Mouse (Mus musculus) heart, adult 2 months (tissue): ENCODE data around the gene Abhd5.

Experiments used
- EP300 ChIP-seq: fragments of 200-500 bp; IDR thresholded peaks from 2 replicates; pipeline ENCODE4 v1.6.1; 2011; ENCODE audit warnings: low read depth, low read length, control low read depth; ENCODE audit not compliant: insufficient read depth
- POLR2A ChIP-seq: fragments of 200-500 bp; IDR thresholded peaks from 2 replicates; pipeline ENCODE4 v1.6.1; 2011; ENCODE audit warnings: mild to moderate bottlenecking, low read depth, low read length, control low read depth; ENCODE audit not compliant: insufficient read depth

- TF ChIP-seq POLR2A (no peak), EP300 (no peak)
These were observed 35.9 kb upstream of the Abhd5 start for GRCm38 (mm10) chr9:122315501-122315900.
